Mouse (Mus musculus) neural tube, embryonic 14.5 days (tissue): ENCODE measurements at regions not wholly inside any gene's neighbourhood (a gene's known extent, or its start where the extent isn't known, plus 50 kb on each side); places are given as distances from the start of the nearest gene placed in this dataset.

Experiments
- ATAC-seq: fragments of 200-750 bp; cut with Nextera tagmentation; 2 replicates; pipeline ENCODE4 v1.8.0; 2017; ENCODE audit warnings: low read depth, mild to moderate bottlenecking, moderate TSS enrichment, moderate library complexity
- H3K27ac ChIP-seq: fragments of 300-500 bp; sonication (generic); 2 replicates; pipeline ENCODE4 v1.5.1; 2014; ENCODE audit warnings: low read depth, mild to moderate bottlenecking, control low read depth, low read length, moderate library complexity, mixed read lengths
- H3K27me3 ChIP-seq: fragments of 300-500 bp; sonication (generic); 2 replicates; pipeline ENCODE4 v1.6.1; 2014; ENCODE audit warnings: low read length; ENCODE audit not compliant: control insufficient read depth, insufficient read depth
- H3K36me3 ChIP-seq: fragments of 300-500 bp; sonication (generic); 2 replicates; pipeline ENCODE4 v1.6.1; 2014; ENCODE audit warnings: low read length, mixed read lengths; ENCODE audit not compliant: control insufficient read depth, insufficient read depth
- H3K4me1 ChIP-seq: fragments of 300-500 bp; sonication (generic); 2 replicates; pipeline ENCODE4 v1.6.1; 2014; ENCODE audit warnings: low read length; ENCODE audit not compliant: control insufficient read depth, insufficient read depth
- H3K4me2 ChIP-seq: fragments of 300-500 bp; sonication (generic); 2 replicates; pipeline ENCODE4 v1.6.1; 2014; ENCODE audit warnings: mild to moderate bottlenecking, low read depth, low read length, control low read depth
- H3K4me3 ChIP-seq: fragments of 300-500 bp; sonication (generic); 2 replicates; pipeline ENCODE4 v1.5.1; 2014; ENCODE audit warnings: low read depth, low read length, control low read depth, mixed read lengths
- H3K9ac ChIP-seq: fragments of 300-500 bp; sonication (generic); replicated peaks from 2 replicates; pipeline ENCODE4 v1.6.1; 2014; ENCODE audit warnings: low read depth, mild to moderate bottlenecking, control low read depth, low read length, mixed read lengths
- H3K9me3 ChIP-seq: fragments of 300-500 bp; sonication (generic); 2 replicates; pipeline ENCODE4 v1.6.1; 2016; ENCODE audit warnings: low read length; ENCODE audit not compliant: control insufficient read depth
- WGBS: fragments of 180-500 bp; shearing (Covaris S2); extraction: QIAGEN DNeasy Blood & Tissue Kit; methylation state at CpG from one replicate; pipeline ENCODE4 v1.1.7; 2014; 5-methylcytosine and 5-hydroxymethylcytosine counted together

DNA sequence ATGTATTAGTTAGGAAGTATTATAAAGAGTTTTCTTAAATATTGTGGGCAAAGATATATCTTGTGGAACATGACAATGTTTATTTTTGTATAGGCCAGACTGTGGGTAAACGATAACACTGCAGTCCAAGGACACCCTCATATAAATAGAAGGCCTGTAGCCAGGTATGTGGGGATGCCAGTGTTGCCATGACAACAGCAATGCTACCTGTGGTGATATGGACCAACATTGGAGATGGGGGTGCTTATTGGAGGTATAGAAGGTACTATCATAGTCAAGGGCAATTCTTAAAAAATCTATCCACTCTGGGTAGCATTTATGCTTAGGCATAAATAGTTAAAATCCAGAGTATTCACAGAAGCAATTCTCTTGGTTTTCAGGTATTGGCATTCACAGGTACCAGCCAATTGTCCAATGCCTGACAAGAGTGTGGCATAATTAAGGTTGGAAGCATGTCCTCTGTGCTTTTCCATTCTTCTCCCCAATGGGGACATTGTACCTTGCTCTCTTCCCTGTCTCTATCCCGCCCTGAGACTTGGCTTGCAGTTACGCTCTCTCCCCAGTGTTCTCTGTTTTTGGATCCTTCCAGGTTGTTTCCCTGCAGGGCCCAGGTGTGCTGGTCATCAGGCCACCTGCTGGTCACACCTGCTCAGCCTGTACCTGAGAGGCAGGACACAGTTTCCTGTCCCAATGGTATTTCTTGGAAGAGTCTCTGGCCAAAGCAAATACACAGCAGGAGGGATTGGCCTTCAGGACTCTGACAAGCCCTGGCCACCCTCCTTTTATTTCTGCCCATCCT, 146.1 kb upstream of the Astn2 start:
- Histone ChIP-seq H3K36me3 (no peaks in the 10 kb centered on the region), H3K9me3 (no peaks in the 10 kb centered on the region), H3K4me3 (no peak overlapping the region), H3K27ac (no peak overlapping the region), H3K4me1 (no peaks in the 10 kb centered on the region), H3K27me3 (no peaks in the 10 kb centered on the region), H3K9ac (no peak overlapping the region), H3K4me2 (no peak overlapping the region)
- 83% methylated on average over 3 of the region's 3 CpGs for WGBS
- no peak for ATAC-seq

DNA sequence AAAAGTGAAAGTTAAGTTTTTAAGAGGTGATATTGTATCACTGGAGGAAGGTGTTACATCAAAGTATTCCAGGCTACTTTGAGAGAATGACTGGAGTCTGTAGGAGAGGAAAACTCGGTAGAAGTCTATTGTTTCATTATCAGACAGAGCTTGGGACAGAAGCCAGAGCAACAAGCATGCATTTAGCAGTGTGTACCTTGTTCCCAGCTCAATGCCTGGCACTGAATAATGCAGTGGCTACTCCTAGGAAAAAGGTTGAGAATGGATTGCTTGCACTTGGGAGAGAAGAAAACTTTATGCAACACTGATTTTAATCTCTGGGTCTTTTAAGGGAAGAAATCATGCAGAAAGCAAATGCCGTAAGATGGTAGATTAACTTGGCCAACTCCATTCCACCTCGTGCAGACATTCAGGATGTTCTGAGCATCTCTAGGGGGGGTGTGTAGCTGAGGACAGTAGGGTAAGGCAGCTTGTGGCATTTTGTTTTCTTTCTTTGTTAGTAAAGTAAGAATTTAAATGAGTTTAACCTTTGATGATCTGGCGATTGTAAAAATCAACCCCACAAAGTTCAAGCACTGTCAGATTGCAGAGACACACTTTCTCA, 138.5 kb upstream of the Astn2 start:
- Histone ChIP-seq H3K36me3 (no peaks in the 10 kb centered on the region), H3K9me3 (no peaks in the 10 kb centered on the region), H3K4me2 (no peak overlapping the region), H3K4me1 (no peaks in the 10 kb centered on the region), H3K4me3 (no peak overlapping the region), H3K27me3 (no peaks in the 10 kb centered on the region), H3K9ac (no peak overlapping the region), H3K27ac (no peak overlapping the region)
- ATAC-seq, result no peak
- WGBS, result 55% methylated on average over 4 of the region's 4 CpGs

DNA sequence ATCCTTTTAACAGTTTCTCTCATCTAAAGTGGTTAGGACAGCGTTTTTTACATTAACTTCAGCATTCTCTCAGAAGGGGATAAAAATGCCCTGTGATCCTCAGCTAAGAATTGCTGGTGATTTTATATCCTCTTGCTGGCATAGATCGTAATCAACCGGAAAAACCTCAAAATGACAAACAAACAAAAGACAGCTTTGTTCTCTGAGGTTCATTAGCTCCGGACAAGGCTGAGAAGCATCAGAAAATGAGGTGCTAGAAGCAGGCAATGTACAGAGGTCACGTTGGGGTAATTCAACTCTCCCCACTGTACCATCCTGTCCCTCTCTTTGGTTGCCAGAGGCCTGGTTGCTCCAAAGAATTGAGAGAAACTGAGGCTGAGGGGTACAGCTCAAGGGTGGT, 120.0 kb upstream of the Astn2 start:
- no peak for ATAC-seq
- WGBS, result 64% methylated on average over 5 of the region's 5 CpGs
- Histone ChIP-seq H3K9me3 (no peaks in the 10 kb centered on the region), H3K36me3 (no peaks in the 10 kb centered on the region), H3K27ac (no peak overlapping the region), H3K9ac (no peak overlapping the region), H3K4me3 (no peak overlapping the region), H3K4me2 (no peak overlapping the region), H3K27me3 (no peaks in the 10 kb centered on the region), H3K4me1 (no peaks in the 10 kb centered on the region)

DNA sequence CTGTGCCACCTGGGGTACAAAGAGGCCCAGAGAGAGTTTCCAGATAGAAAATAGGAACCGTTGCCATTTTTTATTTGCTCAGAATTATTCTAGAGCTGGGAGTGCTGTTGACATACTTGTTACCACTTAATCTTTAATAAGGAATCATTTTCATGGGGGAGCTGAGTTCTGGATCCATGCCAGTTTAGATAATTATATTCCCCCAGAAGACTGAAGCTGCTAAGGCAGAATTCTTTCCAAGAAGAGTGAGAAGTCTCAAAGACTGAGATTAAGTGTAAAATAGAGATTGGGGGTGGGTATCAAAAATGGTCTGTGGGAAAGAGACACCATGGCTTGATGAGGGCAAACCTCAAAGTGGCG, 119.5 kb upstream of the Astn2 start:
- WGBS, result 73% methylated on average over 2 of the region's 2 CpGs
- H3K9me3 ChIP-seq, result no peaks in the 10 kb centered on the region
- H3K9ac ChIP-seq, result no peak overlapping the region
- no peak overlapping the region for H3K4me2 ChIP-seq
- H3K27ac ChIP-seq, result peak overlapping the region; percentile 29; the same call in 1 of the 2 replicates
- no peaks in the 10 kb centered on the region for H3K4me1 ChIP-seq
- H3K36me3 ChIP-seq, result no peaks in the 10 kb centered on the region
- H3K4me3 ChIP-seq, result no peak overlapping the region
- no peak for ATAC-seq
- no peaks in the 10 kb centered on the region for H3K27me3 ChIP-seq

DNA sequence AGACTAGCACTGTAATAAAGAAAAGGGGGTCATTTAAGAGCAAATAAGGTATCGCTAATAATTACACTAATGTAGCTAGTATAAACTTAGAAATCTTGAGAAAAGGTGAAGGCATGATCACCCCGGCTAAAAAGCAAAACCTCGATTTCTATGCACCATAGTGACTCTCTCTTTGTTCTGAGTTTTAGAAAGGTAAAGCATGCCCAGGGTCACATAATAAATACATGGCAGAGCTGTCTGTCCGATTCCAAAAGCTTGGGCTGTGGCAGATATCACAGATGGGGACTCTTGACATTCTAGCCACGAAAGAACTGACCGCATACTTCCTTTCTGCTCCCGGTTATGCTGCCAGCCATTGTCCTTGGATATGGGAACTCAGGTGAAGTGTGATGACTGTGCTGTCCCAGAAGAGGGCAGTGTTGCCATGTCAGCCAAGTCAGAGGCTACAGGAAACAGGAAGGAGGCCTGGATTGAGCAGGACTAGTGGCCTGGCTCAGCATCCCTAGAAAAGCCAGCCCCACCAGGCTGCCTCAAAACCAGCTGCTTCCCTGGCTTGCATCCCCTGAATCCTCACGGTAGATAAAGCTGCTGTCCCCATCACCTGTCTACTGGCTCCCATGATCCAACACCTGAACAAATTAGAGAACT, 119.0 kb upstream of the Astn2 start:
- WGBS, result 49% methylated on average over 8 of the region's 8 CpGs
- Histone ChIP-seq H3K36me3 (no peaks in the 10 kb centered on the region), H3K4me2 (no peak overlapping the region), H3K9me3 (no peaks in the 10 kb centered on the region), H3K4me1 (no peaks in the 10 kb centered on the region), H3K4me3 (no peak overlapping the region), H3K9ac (no peak overlapping the region), H3K27ac (peak overlapping the region; percentile 29; the same call in 1 of the 2 replicates), H3K27me3 (no peaks in the 10 kb centered on the region)
- peak; percentile 92 for ATAC-seq

DNA sequence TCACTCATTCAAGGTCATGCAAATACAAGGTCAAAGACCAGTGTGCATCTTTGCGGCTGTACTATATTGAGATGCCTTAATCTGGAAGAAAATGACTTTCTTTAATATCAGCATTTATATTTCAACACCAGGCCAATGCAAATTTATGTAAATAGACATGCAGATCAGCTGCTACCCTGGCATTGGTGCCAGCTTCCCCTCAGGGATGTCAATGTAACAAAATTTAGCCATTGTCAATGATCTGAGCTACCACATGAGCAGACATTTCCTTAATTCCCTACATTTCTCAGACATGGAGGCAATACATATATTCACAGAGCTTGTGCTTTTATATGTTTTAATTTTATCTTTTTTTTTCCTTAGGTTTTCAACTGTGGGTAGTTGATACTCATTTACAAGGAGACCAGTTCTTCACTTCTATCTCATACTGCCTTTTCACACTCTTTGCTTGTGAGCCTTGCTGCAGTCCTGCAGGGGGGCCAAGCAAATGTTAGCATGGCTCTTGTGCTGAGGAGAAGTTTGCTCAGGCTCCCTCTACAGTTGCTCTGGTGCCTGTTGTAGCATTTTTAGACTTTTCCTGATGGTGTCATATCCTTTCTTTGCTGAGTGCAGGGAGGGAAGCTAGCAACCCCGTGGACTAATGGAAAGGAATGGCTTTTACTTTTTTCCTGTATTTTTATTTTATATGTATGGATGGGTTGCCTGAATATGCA, 117.8 kb upstream of the Astn2 start:
- no peak for ATAC-seq
- Histone ChIP-seq H3K4me1 (no peaks in the 10 kb centered on the region), H3K9ac (no peak overlapping the region), H3K9me3 (no peaks in the 10 kb centered on the region), H3K27me3 (no peaks in the 10 kb centered on the region), H3K36me3 (no peaks in the 10 kb centered on the region), H3K4me2 (no peak overlapping the region), H3K4me3 (no peak overlapping the region), H3K27ac (no peak overlapping the region)
- WGBS, result 73% methylated on average over 2 of the region's 2 CpGs

DNA sequence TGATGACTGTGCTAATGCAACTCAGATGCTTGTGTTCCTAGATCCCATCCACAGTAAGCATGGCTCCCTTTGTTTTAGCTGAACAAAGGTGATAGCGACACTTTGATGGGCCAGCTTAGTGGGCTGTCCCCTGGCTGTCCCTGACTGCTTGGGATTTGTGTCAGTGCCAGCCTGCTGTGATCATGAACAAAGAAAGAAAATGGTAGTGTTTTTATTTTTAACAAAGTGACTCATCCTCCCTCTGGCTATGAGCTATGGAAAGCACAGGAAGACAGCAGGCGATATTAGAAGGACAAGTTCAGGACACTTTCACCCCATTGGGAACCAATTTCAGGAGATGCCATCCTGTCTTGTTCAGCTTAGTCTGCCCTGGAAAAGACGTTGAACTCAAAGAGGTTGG, 116.4 kb upstream of the Astn2 start:
- Histone ChIP-seq H3K4me1 (no peaks in the 10 kb centered on the region), H3K27me3 (no peaks in the 10 kb centered on the region), H3K9ac (no peak overlapping the region), H3K36me3 (no peaks in the 10 kb centered on the region), H3K9me3 (no peaks in the 10 kb centered on the region), H3K4me2 (no peak overlapping the region), H3K27ac (no peak overlapping the region), H3K4me3 (no peak overlapping the region)
- no peak for ATAC-seq
- 72% methylated on average over 3 of the region's 3 CpGs for WGBS

DNA sequence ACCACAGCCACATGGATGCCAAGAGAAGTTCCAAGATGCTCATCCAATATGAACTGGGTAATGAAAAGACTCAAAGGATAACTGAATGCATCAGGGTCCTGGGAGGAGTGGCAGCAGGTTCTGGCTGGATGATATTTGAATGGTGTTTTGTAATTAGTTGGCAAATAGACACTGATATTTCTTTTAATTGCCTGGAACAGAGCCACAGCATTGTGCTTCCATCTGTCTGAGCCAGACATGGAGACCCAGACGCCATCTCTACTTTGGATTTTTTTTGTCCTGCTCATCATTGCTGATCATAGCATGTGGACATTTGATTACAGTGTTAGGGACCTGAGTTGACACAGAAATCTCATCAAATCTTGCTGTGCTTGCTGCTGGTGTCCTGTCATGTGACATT, 111.4 kb upstream of the Astn2 start:
- Histone ChIP-seq H3K27ac (no peak overlapping the region), H3K4me2 (no peak overlapping the region), H3K9me3 (no peaks in the 10 kb centered on the region), H3K27me3 (no peaks in the 10 kb centered on the region), H3K36me3 (no peaks in the 10 kb centered on the region), H3K9ac (no peak overlapping the region), H3K4me1 (no peaks in the 10 kb centered on the region), H3K4me3 (no peak overlapping the region)
- WGBS, result 58% methylated on average over 1 of the region's 1 CpGs
- peak; percentile 75 for ATAC-seq

DNA sequence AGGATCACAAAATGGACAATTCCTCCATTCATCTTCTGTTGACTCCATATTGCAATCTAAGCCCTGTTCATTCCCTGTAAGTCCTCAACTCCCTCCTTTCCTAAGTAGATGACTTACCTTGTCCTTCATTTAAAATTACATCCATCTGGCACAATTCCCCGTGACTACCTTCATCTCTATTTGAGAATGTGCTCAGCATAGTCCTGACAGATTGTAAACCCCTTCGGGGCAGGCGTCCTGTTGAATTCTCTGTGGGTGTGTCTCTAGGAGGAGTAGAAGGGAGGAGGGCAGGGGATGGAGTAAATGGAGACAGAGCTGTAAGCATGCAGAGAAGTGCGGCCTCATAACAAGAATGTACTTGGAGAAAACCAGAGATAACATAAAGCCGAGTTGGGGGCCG, 79.1 kb upstream of the Astn2 start:
- no peaks in the 10 kb centered on the region for H3K27me3 ChIP-seq
- H3K9ac ChIP-seq, result no peak overlapping the region
- no peak overlapping the region for H3K27ac ChIP-seq
- H3K36me3 ChIP-seq, result no peaks in the 10 kb centered on the region
- no peaks in the 10 kb centered on the region for H3K9me3 ChIP-seq
- no peak for ATAC-seq
- H3K4me2 ChIP-seq, result no peak overlapping the region
- H3K4me3 ChIP-seq, result no peak overlapping the region
- WGBS, result 80% methylated on average over 6 of the region's 6 CpGs
- H3K4me1 ChIP-seq, result no peaks in the 10 kb centered on the region
